Mouse (Mus musculus): ENCODE results near the gene Rgs3. TPM values are rescaled to one million over a fixed set of nuclear protein-coding genes. Genes with fewer than 3 reads are reported as not detected.
A peak's percentile ranks its signal among the peaks of the same experiment; 100 is the strongest.

Gene Rgs3
- total RNA-seq, 4 experiments from 2014 or later, result 30.4 to 34.1 (median 32.8) TPM

DNA sequence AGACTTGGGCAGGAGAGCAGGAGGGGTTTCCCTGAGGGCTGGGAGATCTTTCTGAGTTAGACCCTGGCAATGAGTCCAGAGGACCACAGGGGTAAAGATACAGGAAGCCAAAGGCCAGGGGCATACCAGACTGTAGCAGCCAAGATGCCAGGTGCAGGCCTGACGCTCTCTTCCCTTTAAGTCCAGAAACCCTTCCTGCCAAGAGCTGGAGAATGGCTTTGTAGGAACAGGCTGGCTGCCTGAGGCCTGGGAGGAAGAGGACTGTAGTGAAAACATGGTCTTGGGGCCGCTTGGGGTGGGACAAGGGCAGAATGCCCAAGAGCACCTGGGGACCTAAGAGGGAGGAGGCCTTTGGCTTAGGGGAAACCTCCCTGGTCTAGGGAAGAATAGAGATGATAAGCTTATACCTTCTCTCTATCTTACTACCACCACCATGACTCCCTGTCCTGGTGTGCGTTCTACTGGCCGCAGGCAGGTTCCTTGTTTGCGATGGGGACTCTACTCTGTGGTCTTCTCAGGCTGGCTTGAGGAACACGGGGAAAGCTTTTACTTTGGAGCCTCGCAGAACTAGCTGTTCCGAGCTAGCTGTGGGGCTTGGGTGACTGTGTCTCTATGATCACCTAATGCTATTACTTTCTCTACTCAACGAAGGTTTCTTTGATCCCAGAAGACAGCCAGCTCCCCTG, 46.4 kb downstream of the Rgs3 start:
- DNase-seq (ENCODE audit: low spot score in 2 of 2), result no peak

- no peak for DNase-seq (ENCODE audit: low spot score in 2 of 2)
Measured at GRCm38 (mm10) chr4:62606542-62606882, 46.9 kb downstream of the Rgs3 start.

DNA sequence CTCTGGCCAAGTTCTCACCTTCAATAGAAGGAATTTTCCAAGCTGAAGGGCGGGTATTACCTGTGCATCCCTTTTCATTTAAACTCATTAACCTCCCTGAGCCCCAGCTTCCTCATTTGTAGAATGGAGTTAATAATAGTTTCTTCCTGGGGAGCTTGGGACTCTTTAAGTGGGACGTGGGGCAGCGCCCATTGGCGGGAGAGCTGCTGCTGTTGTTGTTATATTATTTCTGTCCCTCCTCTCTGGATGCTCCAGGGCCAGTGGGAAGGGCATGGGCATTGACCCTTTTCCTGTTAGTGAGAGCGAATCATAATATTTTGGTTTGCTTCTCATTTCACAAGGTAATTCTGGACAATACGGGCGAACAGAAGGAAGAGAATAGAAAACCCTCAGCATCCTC, 47.3 kb downstream of the Rgs3 start:
- DNase-seq (ENCODE audit: low spot score in 2 of 2), result no peak

- DNase-seq (ENCODE audit: low spot score in 2 of 2), result no peak
Measured at GRCm38 (mm10) chr4:62607345-62607744, 47.7 kb downstream of the Rgs3 start.

DNA sequence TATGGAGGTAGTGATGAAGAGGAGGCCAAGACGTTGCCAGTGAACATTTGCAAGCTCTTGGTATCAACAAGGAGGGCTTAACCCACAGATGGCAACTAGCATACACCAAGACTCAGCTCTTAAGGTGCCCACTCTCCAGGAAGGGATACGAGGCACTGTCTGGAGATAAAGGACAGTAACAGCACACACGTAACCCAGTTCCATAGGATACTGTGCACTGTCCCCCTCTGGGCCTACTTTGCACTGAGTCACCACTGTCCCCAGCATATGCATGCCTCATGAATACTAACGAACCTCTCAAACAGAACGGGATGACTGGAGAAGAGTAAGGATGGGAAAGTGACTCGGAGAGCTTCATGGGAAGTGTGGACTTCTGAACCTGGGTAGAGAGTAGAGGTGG, 48.2 kb downstream of the Rgs3 start:
- no peak for DNase-seq (ENCODE audit: low spot score in 2 of 2)

DNA sequence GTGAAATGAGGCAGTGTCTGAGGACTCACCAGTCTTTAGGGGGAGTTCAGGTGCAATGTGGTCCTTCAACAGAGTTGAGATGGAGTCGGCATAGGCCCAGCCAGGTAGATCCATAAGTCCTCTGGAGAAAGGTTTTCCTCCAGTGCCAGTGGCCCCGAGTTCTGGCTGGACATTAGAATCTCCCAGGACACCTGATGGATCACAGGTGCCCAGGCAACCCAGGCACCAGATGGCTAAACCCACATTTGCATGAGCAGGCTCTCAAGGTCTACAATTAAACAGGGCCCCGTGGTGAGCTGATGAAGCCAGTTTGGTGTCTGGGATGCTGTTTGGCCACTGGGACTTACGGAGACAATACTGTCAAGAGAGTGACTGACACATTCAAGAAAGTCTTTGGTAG, 49.7 kb downstream of the Rgs3 start:
- DNase-seq (ENCODE audit: low spot score in 2 of 2), result no peak

DNA sequence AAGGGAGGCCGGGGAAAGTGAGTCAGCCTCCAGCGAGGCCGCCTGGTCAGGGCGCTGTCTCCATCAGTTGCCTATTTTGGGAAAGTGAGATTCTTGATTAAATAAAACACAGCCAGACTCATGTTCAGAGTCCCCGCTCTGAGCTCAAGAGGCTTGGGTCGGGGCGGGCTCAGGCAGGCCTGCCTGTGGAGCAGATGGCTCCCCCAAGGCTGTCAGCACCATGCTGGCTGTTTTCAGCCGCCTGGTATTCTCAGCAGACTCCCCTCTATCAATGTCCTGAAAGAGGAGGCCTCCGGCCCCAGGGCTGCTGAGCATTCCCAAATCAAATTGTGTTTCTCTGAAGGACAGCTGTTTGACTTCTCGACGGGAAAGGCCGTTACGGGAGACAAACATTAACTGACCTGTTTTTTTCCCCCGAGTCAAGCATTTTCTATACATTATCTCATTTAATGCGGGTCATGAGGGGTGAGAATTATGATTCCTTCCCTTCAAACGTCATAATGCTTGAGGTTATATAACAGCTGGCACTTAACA, 50.6 kb downstream of the Rgs3 start:
- no peak for DNase-seq (ENCODE audit: low spot score in 2 of 2)

DNA sequence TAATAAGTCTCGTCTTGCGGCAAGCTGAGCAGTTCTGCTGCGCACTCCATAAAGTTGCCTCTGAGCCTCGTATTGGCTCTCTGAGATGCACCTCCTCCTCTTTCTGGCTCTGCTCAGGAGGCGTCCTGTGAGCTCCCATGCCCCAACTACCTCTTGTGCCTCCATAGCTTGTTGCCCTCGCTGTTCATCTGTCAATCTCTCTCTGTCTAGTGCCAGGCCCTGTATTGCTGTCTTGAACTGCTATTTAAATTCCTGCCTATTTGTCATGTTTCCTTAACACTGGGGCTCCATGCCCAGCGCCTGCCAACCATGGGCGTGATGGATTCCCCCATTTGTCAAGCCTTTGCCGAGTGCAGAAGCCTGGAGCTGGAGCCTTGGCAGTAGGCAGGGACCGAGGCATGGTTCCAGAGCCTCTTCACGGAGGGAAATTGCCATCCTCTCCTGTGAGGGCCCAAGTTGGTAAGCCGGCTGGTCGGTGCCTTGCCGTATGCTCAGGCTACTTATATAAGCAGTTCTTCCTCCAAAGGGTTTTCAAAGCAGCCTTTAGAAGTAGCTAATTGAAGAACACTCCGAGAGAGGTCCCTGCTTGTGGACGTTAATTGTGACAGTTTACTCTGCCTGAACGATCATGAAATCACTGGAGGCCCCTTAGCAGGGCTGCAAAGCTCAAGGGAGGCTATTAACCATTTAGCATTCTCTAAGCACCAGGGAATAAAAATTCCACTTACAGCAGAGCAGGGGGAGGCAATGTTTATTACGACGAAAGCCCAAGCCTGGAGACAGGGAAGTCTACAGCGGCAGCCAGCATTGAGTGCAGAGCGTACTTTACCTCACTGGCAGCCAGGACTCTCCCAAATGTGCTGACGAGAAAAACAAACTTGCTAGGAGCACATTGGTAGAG, 53.2 kb downstream of the Rgs3 start:
- DNase-seq (ENCODE audit: low spot score in 2 of 2), result peak; percentile 58 to 85

GRCm38 (mm10) chr4:62613646-62614365, 54.2 kb downstream of the Rgs3 start:
- DNase-seq (ENCODE audit: low spot score in 2 of 2), result no peak

DNA sequence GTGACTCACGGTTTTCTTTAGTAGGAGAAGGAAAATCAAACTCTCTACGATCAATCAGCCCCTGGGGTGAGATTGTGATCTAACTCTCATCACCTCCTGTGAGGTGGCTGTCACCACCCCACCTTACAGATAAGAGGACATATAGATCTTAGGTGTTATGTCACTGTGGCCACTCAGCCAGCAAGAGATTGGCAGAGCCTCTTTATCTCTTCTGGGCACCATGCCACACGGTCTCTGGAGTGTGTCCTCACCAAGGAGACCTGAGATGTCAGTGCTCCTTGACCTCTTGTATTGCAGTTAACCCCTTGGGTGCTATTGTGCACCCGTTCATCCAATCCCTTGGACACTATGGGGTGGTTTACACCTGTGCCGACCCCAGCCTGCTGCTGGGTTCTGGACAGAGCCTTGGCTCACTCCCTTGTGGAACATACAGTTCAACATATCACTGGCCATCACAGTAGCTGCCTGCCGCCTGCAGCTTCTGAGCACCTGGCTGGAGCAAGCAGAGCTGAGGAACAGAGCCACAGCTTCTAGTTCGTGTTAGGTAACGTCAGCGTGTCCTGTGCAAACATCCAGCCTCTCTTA, 58.3 kb downstream of the Rgs3 start:
- no peak for DNase-seq (ENCODE audit: low spot score in 2 of 2)

GRCm38 (mm10) chr4:62619232-62619964, 59.8 kb downstream of the Rgs3 start:
- no peak for DNase-seq (ENCODE audit: low spot score in 2 of 2)

DNA sequence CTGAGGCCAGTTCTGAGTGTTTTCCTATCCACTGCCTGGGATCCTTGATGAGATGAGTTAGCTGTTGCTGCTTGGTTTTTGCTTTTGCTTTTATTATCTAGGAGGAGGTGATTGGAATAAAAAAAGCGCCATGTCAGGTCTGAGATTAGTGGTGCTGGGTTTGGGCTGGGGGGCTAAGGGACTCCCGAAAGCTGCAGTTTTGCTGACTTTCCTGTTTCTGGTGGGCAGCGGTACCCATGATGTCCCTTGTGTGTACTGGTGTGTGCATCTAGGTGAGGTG, 60.3 kb downstream of the Rgs3 start:
- no peak for DNase-seq (ENCODE audit: low spot score in 2 of 2)

DNA sequence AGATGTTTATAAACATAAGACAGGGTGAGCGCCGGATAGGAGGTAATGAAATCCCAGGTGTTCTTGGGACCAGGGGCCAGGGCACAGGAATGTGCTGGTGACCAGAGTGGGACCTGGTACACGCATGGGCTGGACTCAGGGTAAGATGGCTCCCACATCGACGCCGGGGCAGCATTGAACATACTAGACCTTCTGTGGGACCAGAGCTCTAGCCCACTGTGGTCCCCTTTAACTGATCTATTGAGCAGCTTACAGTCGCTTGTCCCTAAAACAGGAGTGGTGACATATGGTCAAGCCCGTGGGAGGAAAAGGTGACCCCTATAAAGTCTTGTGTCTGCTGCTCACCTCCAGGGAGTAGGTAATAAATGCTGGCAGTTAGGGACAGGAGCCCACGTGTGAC, 61.5 kb downstream of the Rgs3 start:
- DNase-seq (ENCODE audit: low spot score in 2 of 2), result no peak

GRCm38 (mm10) chr4:62621880-62622675, 62.4 kb downstream of the Rgs3 start:
- no peak for DNase-seq (ENCODE audit: low spot score in 2 of 2)

GRCm38 (mm10) chr4:62623251-62624015, 63.8 kb downstream of the Rgs3 start:
- DNase-seq (ENCODE audit: low spot score in 2 of 2), result no peak

DNA sequence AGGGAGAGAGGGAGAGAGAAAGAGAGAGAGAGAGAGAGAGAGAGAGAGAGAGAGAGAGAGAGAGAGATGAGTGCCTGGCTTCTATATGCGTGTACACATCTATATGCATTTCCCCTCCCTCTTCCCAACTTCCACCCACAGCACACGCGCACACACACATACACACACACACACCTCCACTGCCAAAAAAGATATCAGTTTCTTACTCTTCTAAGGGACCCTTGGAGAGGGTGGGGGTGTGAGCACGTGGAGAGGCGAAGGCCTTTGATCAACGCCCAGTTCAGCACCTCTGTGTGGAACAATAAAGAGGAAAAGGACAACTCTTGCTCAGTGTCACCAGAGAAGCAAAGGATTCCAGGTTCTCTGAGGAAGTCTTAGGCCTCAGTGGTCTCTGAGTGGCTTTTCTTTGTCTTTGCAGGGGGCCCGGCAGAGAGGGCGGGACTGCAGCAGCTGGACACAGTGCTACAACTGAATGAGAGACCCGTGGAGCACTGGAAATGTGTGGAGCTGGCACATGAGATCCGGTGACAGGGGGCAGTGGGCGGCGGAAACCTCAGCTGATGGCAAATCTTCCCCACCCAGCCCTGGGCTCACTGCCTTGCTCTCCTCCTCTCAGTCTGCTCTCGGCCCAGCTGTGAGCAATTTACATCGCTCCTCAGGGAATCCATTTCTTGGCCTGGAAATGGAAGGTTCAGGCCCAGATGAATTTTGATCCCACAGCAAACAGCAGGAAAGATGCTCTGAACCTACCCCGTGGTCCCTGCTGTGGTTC, 65.2 kb downstream of the Rgs3 start:
- DNase-seq (ENCODE audit: low spot score in 2 of 2), result no peak

DNA sequence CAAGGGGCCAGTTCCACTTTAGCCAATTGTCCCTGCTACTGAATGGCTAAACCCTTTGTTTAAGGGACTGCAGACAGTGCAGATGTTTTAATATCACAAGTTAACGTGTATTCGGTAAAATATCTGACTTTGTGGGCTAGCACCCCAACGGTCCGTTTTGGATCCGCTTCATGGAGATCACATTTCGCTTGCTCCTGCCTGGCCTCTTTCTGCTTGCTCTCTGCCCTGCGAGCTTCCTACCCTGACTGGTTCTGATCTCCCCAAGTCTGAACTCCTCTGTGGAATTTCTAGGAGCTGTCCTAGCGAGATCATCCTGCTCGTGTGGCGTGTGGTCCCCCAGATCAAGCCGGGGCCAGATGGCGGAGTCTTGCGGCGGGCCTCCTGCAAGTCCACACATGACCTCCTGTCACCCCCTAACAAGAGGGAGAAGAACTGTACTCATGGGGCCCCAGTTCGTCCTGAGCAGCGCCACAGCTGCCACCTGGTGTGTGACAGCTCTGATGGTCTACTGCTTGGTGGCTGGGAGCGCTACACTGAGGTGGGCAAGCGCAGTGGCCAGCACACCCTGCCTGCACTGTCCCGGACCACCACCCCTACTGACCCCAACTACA, 65.9 kb downstream of the Rgs3 start:
- no peak for DNase-seq (ENCODE audit: low spot score in 2 of 2)

Data from left cerebral cortex, adult 8-10 months (tissue).